Mouse (Mus musculus): ENCODE results near the gene Idnk.
"Not testable (repeated sequence)": the region's sequence is repeated elsewhere in the genome, so short reads cannot be mapped to it uniquely, and the experiment has no call there.

The Idnk gene

DNA sequence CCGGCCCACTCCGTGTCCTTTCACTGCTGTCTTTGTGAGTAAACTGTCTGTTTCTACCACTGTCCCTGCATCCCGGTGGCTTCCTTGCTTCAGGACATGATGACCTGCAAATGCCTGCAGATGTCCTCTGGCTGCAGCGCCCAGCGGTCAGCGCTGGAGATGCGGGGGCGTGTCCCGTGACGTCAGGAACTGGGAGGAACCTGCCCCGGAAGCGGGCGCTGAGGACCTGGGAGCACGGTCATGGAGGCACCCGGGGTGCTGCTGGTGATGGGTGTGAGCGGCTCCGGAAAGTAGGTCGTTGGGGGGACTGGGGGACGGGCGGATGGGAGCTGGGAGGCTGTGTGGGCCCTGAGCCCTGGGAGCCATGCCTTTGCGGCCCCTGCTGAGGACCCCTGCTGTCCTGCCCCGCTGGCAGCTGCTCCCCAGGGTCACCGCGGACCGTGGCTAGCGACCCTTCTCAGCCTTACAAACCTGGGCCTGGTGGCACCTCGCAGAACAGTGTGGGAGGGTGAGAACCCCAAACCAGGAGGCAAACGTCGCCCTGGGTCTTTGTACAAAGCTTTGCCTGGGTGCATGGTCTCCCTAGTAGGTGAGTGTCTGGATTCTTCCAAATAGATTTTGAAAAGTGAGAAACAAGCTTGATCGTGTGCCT is at the start of gene Idnk:
Gene Idnk (plus strand): TSS at position 203 of the 652 bp plus-strand sequence.
- peak; percentile 77 for DNase-seq (ENCODE audit: low spot score)

DNA sequence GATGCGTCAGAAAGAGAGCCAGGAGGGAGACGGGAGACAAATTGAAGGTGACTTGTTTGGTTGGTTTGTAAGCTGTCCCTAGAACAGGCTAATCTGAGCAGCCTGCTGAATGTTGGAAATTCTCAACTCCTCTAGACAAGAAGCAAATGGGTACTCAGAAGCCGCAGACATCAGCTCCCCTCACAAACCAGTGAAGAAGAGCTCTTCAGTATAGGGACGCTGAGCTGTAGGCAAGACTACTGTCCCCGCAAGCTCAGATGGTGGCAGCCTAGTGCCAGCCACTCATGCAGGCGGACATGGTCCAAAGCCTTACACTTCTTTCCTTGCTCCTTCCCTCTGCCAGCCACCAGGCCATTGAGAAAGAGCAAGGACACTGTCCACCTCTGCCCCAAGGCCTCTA is 46.1 kb upstream of the Idnk start:
- DNase-seq (ENCODE audit: low spot score), result no peak

- no peak for DNase-seq (ENCODE audit: low spot score)
Observed at GRCm38 (mm10) chr13:58112191-58112590, 45.3 kb upstream of the Idnk start.

DNA sequence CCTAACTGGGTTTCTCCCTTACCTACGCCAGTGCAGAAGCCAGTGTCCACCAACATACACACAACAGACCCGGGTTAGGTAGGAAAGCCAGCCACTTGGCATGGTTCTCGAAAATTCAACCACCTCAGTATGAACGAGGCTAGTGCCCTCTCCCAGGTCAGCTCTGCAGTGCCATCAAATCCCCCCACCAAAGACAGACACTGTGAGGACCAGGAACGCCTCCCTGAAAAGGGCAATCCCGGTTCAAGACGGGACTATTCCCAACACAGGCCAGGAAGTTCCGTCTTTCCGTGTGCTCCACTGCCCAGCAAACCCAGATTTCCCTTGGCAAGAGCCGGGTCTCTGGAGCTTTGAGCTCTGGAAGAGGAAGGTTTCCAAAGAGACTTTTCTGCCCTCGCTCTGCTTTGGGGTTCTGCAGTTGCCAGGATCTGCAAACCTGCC is 44.8 kb upstream of the Idnk start:
- no peak for DNase-seq (ENCODE audit: low spot score)

DNA sequence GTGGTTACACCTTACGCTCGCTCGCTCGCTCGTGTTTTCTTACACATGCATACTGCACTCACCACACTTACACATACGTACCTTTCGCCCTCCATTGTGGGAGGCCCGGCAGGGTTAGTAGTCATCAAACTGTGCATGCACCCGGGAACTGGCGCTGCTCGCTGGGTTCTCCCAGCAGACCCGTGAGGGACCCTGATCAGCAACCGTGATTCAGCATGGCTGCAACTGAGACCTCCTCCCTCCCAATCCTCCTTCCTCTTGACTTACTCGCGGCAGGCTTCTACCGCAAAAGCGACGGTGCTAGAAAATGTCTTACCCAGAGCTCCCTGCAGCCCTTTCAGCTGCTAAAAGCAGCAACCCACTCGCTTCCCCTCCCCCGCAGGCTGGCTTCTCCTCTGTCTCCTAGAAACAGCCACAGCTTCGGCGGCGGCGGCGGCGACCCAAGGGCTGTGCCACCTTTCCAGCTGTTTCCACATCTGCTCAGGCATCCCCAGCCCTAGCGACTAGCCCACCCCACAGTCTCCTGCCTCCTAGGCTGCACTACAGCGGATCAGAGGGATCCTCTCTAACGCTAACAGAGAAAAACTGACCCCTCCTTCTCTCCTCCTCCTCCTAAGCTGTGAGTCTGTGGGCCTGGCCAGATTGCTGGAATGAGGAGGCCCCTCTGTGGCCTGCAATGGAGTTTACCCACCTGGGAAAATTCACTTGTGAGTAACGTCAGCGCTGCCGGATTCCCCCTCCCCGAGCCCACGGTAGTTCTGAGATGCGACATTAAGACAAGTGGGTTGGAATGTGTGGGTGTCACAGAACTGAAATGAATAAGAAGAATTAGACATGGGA is 44.2 kb upstream of the Idnk start, which contains the start of gene Klhl3:
Gene Klhl3 (minus strand): TSS at position 532 of the 840 bp plus-strand sequence.
- no peak for DNase-seq (ENCODE audit: low spot score)

GRCm38 (mm10) chr13:58115227-58115626 is 42.2 kb upstream of the Idnk start:
- no peak for DNase-seq (ENCODE audit: low spot score)

DNA sequence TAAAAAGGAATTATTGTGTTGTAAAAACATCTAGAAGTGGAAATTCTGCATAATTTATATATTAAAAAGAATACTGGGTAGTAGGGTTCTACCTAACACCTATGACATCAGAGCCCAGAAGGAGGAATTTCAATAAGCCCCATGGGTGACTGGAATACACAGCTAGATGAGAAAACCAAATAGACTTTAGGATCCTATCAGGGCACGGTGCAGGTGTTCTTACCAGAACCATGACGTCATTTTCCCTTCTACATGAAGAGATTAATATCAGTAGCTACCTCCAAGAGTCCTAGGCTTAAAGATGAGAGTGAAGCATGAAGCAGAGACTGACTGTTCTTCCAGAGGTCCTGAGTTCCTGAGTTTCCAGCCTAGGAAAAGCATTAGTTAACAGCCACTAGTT is 40.6 kb upstream of the Idnk start:
- no peak for DNase-seq (ENCODE audit: low spot score)

DNA sequence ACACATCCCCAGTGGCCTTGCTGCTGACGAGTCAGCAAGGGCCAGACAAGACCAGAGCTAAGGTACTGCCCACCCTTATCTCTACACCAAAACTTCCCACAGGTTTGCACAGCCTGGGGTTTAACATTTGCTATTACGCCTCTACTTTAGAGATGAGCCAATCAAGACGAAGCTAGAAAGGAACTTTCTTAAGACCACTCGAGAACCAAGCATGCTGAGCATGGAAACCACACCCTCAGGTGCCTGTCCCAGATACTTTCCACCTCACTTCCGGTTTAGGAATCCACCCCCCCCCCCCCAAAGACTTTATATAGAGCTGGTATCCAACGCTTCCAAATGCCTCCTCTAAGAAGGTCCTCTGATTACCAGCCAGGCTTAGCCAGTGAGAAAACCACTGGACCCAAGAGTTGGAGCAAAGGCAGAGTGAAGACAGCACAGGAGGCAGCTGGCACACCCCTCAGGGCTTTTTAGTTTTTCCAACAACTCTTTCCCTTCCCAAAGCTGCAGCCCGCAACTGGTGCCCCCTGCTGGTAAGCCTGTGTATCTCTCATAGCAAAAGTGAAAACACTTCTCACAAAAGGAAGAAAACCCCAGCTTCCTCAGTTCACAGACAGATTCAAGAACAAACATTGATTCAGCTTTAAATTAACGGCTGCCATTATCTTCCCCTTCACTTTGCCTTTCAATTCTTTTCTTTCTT is 40.0 kb upstream of the Idnk start:
- DNase-seq (ENCODE audit: low spot score), result peak; percentile 42

DNA sequence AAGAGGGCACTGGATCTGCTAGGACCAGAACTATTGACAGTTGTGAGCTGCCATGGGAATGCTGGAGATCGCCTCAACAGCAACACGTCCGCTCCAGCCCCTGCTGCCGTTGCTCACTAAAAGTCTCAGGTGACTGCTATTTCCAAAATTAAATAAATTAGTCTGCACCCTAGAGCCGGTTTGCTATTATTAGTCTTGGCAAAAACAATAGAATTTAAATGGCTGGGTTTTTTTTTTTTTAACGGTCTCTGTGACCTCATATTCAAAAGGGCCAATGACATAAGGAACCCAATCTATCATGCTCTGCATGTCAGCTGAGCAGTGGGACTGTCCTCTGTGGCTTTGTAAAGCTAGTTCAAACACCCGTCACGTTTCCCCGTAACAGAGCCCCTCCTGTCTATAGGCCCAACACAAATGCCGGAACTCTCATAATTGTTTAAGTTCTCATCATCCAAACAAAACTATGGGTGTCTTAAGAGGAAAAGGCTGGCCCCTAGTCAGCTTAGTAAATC is 34.6 kb upstream of the Idnk start:
- DNase-seq (ENCODE audit: low spot score), result no peak

- DNase-seq (ENCODE audit: low spot score), result no peak
Observed at GRCm38 (mm10) chr13:58123381-58123780, 34.1 kb upstream of the Idnk start.

GRCm38 (mm10) chr13:58124278-58124677 is 33.2 kb upstream of the Idnk start:
- DNase-seq (ENCODE audit: low spot score), result no peak

DNA sequence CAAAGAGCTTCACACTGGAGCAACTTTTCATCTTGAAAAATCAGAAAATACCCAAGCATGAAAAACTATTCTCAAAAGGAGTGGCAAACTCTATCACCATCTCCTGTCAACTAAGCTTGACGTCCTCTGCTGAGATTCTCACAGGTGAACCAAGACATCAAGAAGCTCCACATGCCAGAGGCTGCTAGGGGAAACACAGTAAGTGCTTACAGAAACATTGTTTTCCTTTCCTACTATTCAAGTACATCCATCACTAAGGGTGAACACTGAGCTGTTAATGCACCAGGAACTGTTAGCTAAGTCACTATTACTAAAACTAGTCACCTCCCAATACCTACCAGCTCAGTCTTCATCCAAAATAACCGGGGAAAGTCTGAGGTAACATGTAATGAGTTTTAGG is 32.5 kb upstream of the Idnk start:
- no peak for DNase-seq (ENCODE audit: low spot score)

DNA sequence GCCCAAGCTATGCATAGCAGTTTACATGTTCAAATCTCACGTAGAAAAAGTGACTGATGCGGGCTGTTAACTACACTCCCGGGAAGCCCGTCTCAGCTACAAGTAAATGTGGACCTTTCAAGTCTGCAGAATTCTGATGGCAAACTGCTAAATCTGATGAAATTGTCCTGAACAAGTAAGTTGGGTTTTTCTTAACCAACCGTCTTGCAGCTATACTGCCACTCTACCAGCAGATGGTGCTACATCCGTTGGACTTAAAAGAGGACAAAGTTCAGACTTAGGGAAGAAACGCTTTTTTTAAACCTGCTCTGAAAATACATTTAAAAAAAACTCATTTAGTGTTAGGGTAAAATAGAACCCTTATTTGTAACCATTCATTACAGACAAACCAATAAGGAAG is 31.3 kb upstream of the Idnk start:
- peak; percentile 79 for DNase-seq (ENCODE audit: low spot score)

GRCm38 (mm10) chr13:58126862-58127765 is 30.3 kb upstream of the Idnk start:
- no peak for DNase-seq (ENCODE audit: low spot score)

DNA sequence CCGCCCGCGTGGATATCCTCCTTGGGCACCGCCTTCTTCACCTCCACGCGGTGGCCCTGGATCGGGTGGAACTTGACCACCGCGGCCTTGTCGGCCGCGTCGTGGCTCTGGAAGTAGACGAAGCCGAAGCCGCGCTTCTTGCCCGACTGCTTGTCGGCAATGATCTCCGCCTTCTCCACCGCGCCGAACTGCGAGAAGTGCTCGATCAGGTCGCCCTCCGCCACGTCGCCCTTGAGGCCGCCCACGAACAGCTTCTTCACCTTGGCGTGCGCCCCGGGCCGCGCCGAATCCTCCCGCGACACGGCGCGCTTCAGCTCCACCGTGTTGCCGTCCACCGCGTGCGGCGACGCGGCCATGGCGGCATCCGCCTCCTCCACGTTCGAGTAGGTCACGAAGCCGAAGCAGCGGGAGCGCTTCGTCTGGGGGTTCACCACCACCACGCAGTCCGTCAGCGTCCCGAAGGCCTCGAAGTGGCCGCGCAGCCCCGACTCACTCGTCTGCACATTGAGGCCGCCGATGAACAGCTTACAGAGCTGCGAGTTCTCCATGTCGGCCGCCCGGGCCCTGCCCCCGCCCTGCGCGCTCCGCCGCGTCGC is 29.6 kb upstream of the Idnk start:
- DNase-seq (ENCODE audit: low spot score), result peak; percentile 44

- DNase-seq (ENCODE audit: low spot score), result peak; percentile 91
Observed at GRCm38 (mm10) chr13:58128396-58128767, 29.1 kb upstream of the Idnk start, which contains the start of gene Hnrnpa0. Gene Hnrnpa0, minus strand, starts transcription at chr13:58128556.

GRCm38 (mm10) chr13:58128768-58129671 is 28.4 kb upstream of the Idnk start:
- DNase-seq (ENCODE audit: low spot score), result peak; percentile 90

GRCm38 (mm10) chr13:58129687-58130246 is 27.7 kb upstream of the Idnk start:
- peak; percentile 37 for DNase-seq (ENCODE audit: low spot score)

DNA sequence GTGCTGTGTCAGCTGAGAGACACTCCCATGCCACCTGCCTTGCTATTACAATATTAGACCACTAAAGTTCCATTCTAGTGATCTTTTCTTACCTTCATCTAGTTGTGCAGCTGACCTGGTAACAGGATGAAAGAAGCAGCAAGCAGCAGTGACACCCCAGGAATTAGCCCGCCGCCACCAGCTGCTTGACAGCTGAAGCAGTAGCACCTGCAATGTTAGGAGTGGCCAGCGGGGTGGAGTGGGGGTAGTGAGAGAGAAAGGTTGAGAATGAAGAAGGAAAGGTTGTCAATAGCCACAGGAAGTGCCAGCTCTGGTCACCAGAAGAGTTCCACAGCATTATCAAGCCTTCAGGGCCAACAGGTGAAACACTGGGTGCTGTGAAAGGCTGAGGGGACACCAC is 25.8 kb upstream of the Idnk start:
- DNase-seq (ENCODE audit: low spot score), result no peak

GRCm38 (mm10) chr13:58146603-58147002 is 10.8 kb upstream of the Idnk start:
- DNase-seq (ENCODE audit: low spot score), result not testable (repeated sequence)
